Mouse (Mus musculus) erythroblast, embryonic 14.5 days (primary cell): Measurements from ENCODE around the gene B230217C12Rik.

Experiments used
- GATA1 ChIP-seq: IDR thresholded peaks from 2 replicates; pipeline ENCODE4 v1.6.1; 2012; ENCODE audit warnings: low read length, inconsistent platforms, mixed read lengths
- TAL1 ChIP-seq: IDR thresholded peaks from 3 replicates; pipeline ENCODE4 v1.6.1; 2012; ENCODE audit warnings: low read length, inconsistent platforms, mixed read lengths

- no peak for TF ChIP-seq TAL1
- no peak for TF ChIP-seq GATA1
These were observed 21.5 kb upstream of the B230217C12Rik start for GRCm38 (mm10) chr11:97819102-97819501.
